Mouse (Mus musculus) lung, postnatal 0 days (tissue): Measurements from ENCODE around the gene Prss41. TPM values are rescaled to one million over a fixed set of nuclear protein-coding genes. Genes with fewer than 3 reads are reported as not detected.

ENCODE experiments used
- ATAC-seq: fragments of 200-750 bp; cut with Nextera tagmentation; 2 replicates; pipeline ENCODE4 v1.8.0; 2017; ENCODE audit warnings: moderate library complexity
- DNase-seq: peaks from one replicate; pipeline ENCODE4 v3.0.0-alpha.2; 2016; ENCODE audit warnings: low spot score
- H3K27ac ChIP-seq: fragments of 300-500 bp; sonication (generic); 2 replicates; pipeline ENCODE4 v1.5.1; 2014; ENCODE audit warnings: antibody characterized with exemption, mild to moderate bottlenecking, low read length, mixed read lengths
- H3K27me3 ChIP-seq: fragments of 300-500 bp; sonication (generic); replicated peaks from 2 replicates; pipeline ENCODE4 v1.6.1; 2014; ENCODE audit warnings: low read length, mixed read lengths; ENCODE audit not compliant: insufficient read depth
- H3K36me3 ChIP-seq: fragments of 300-500 bp; sonication (generic); 2 replicates; pipeline ENCODE4 v1.6.1; 2014; ENCODE audit warnings: low read length, mixed read lengths; ENCODE audit not compliant: insufficient read depth
- H3K4me1 ChIP-seq: fragments of 300-500 bp; sonication (generic); 2 replicates; pipeline ENCODE4 v1.6.1; 2014; ENCODE audit warnings: antibody characterized with exemption, low read depth, low read length, mixed read lengths; ENCODE audit not compliant: insufficient read depth
- H3K4me2 ChIP-seq: fragments of 300-500 bp; sonication (generic); replicated peaks from 2 replicates; pipeline ENCODE4 v1.6.1; 2014; ENCODE audit warnings: low read depth, mild to moderate bottlenecking, low read length, moderate library complexity, mixed read lengths
- H3K4me3 ChIP-seq: fragments of 300-500 bp; sonication (generic); 2 replicates; pipeline ENCODE4 v1.5.1; 2014; ENCODE audit warnings: low read depth, low read length
- H3K9ac ChIP-seq: fragments of 300-500 bp; sonication (generic); replicated peaks from 2 replicates; pipeline ENCODE4 v1.6.1; 2014; ENCODE audit warnings: low read depth, mild to moderate bottlenecking
- H3K9me3 ChIP-seq: fragments of 300-500 bp; sonication (generic); 2 replicates; pipeline ENCODE4 v1.6.1; 2016; ENCODE audit warnings: low read length, mixed read lengths
- CTCF ChIP-seq: IDR thresholded peaks from 2 replicates; pipeline ENCODE4 v1.5.1; 2016; ENCODE audit warnings: antibody characterized with exemption, mild to moderate bottlenecking
- EP300 ChIP-seq: IDR thresholded peaks from 2 replicates; pipeline ENCODE4 v1.6.1; 2016; ENCODE audit warnings: antibody characterized with exemption, mild to moderate bottlenecking, control low read depth
- WGBS: fragments of 180-500 bp; shearing (Covaris S2); extraction: QIAGEN DNeasy Blood & Tissue Kit; methylation state at CpG from one replicate; pipeline ENCODE4 v1.1.7; 2014; 5-methylcytosine and 5-hydroxymethylcytosine counted together
- polyA plus RNA-seq: library from polyadenylated mRNA; unstranded; fragments of >200 nt; fragmentation: Nextera tagmentation; extraction: Ambion mirVana; gene quantifications from 2 replicates; pipeline ENCODE4 v1.2.1, GENCODE M21; 2015

Prss41 gene
- polyA plus RNA-seq, 1 experiment from 2014 or later: 0.63 TPM

- WGBS: 92% methylated on average over 5 of the region's 5 CpGs
- Histone ChIP-seq H3K27ac (no peak overlapping the region), H3K36me3 (peaks cover 83% of the 10 kb centered on the region), H3K4me1 (no peaks in the 10 kb centered on the region), H3K9me3 (0 out of 2 replicates have a peak, but pooled peaks cover 8% of the 10 kb centered on the region), H3K4me3 (no peak overlapping the region), H3K27me3 (no peaks in the 10 kb centered on the region), H3K4me2 (no peak overlapping the region), H3K9ac (no peak overlapping the region)
- DNase-seq (no peak), ATAC-seq (no peak)
- TF ChIP-seq CTCF (no peak), EP300 (no peak)
Measured at GRCm38 (mm10) chr17:23820731-23821130, 23.2 kb downstream of the Prss41 start.

GRCm38 (mm10) chr17:23819235-23819634 lies 24.7 kb downstream of the Prss41 start:
- Histone ChIP-seq H3K9ac (no peak overlapping the region), H3K36me3 (peaks cover 87% of the 10 kb centered on the region), H3K27me3 (no peaks in the 10 kb centered on the region), H3K4me1 (no peaks in the 10 kb centered on the region), H3K9me3 (0 out of 2 replicates have a peak, but pooled peaks cover 8% of the 10 kb centered on the region), H3K4me2 (no peak overlapping the region), H3K4me3 (no peak overlapping the region), H3K27ac (no peak overlapping the region)
- ATAC-seq (no peak), DNase-seq (no peak)
- TF ChIP-seq EP300 (no peak), CTCF (no peak)
- WGBS: 97% methylated on average over 25 of the region's 25 CpGs

GRCm38 (mm10) chr17:23818579-23818978 lies 25.4 kb downstream of the Prss41 start:
- no peak overlapping the region for H3K27ac ChIP-seq
- no peak for TF ChIP-seq EP300
- no peak for TF ChIP-seq CTCF
- no peak overlapping the region for H3K9ac ChIP-seq
- 97% methylated on average over 8 of the region's 8 CpGs for WGBS
- H3K27me3 ChIP-seq: no peaks in the 10 kb centered on the region
- ATAC-seq (no peak), DNase-seq (no peak)
- no peak overlapping the region for H3K4me3 ChIP-seq
- no peak overlapping the region for H3K4me2 ChIP-seq
- H3K36me3 ChIP-seq: peaks cover 90% of the 10 kb centered on the region
- no peaks in the 10 kb centered on the region for H3K4me1 ChIP-seq
- 0 out of 2 replicates have a peak, but pooled peaks cover 8% of the 10 kb centered on the region for H3K9me3 ChIP-seq

- Histone ChIP-seq H3K4me2 (no peak overlapping the region), H3K9me3 (0 out of 2 replicates have a peak, but pooled peaks cover 8% of the 10 kb centered on the region), H3K36me3 (peaks cover 84% of the 10 kb centered on the region), H3K9ac (no peak overlapping the region), H3K27me3 (no peaks in the 10 kb centered on the region), H3K27ac (no peak overlapping the region), H3K4me3 (no peak overlapping the region), H3K4me1 (no peaks in the 10 kb centered on the region)
- no peak for TF ChIP-seq CTCF
- TF ChIP-seq EP300: no peak
- WGBS: 98% methylated on average over 16 of the region's 16 CpGs
- DNase-seq (no peak), ATAC-seq (no peak)
Measured at GRCm38 (mm10) chr17:23815641-23816040, 28.3 kb downstream of the Prss41 start.

GRCm38 (mm10) chr17:23807918-23808317 lies 36.1 kb downstream of the Prss41 start:
- peaks cover 3% of the 10 kb centered on the region; the same call in 1 of the 2 replicates for H3K4me1 ChIP-seq
- TF ChIP-seq EP300: no peak
- TF ChIP-seq CTCF: no peak
- DNase-seq (no peak), ATAC-seq (no peak)
- H3K27ac ChIP-seq: no peak overlapping the region
- H3K9me3 ChIP-seq: no peaks in the 10 kb centered on the region
- peaks cover 36% of the 10 kb centered on the region for H3K36me3 ChIP-seq
- no peak overlapping the region for H3K4me2 ChIP-seq
- no peaks in the 10 kb centered on the region for H3K27me3 ChIP-seq
- H3K4me3 ChIP-seq: no peak overlapping the region
- WGBS: 79% methylated on average over 3 of the region's 3 CpGs
- no peak overlapping the region for H3K9ac ChIP-seq

GRCm38 (mm10) chr17:23806867-23807266 lies 37.1 kb downstream of the Prss41 start:
- H3K27me3 ChIP-seq: no peaks in the 10 kb centered on the region
- H3K27ac ChIP-seq: no peak overlapping the region
- peak overlapping the region; percentile 47 for H3K4me2 ChIP-seq
- peaks cover 30% of the 10 kb centered on the region for H3K36me3 ChIP-seq
- H3K4me3 ChIP-seq: no peak overlapping the region
- H3K9me3 ChIP-seq: no peaks in the 10 kb centered on the region
- DNase-seq (peak; percentile 22), ATAC-seq (no peak)
- 59% methylated on average over 25 of the region's 25 CpGs for WGBS
- no peak overlapping the region for H3K9ac ChIP-seq
- H3K4me1 ChIP-seq: peaks cover 3% of the 10 kb centered on the region; the same call in 1 of the 2 replicates
- TF ChIP-seq EP300: no peak
- TF ChIP-seq CTCF: peak; percentile 59
